Mouse (Mus musculus) liver, adult 2 months (tissue): ENCODE data around the gene Gm10972. TPM values are rescaled to one million over a fixed set of nuclear protein-coding genes. Genes with fewer than 3 reads are reported as not detected.
"Not testable (repeated sequence)": the region's sequence is repeated elsewhere in the genome, so short reads cannot be mapped to it uniquely, and the experiment has no call there.

Experiments
- DNase-seq: peaks from one replicate; pipeline ENCODE4 v3.0.0-alpha.2; 2011; ENCODE audit warnings: low read depth, low spot score; ENCODE audit errors: extremely low read depth
- H3K27ac ChIP-seq: fragments of 200-500 bp; replicated peaks from 2 replicates; pipeline ENCODE4 v1.5.1; 2012; ENCODE audit warnings: low read depth, mild to moderate bottlenecking, control low read depth, inconsistent platforms, low read length; ENCODE audit not compliant: insufficient read depth
- H3K27me3 ChIP-seq: fragments of 200-500 bp; 2 replicates; pipeline ENCODE4 v1.6.1; 2012; ENCODE audit warnings: mild to moderate bottlenecking, moderate library complexity, low read length, inconsistent platforms; ENCODE audit not compliant: control insufficient read depth, insufficient read depth
- H3K36me3 ChIP-seq: fragments of 200-500 bp; 2 replicates; pipeline ENCODE4 v1.6.1; 2012; ENCODE audit warnings: low read length, inconsistent platforms; ENCODE audit not compliant: control insufficient read depth, insufficient read depth
- H3K4me1 ChIP-seq: fragments of 200-500 bp; 2 replicates; pipeline ENCODE4 v1.6.1; 2011; ENCODE audit warnings: low read length; ENCODE audit not compliant: control insufficient read depth, insufficient read depth
- H3K4me3 ChIP-seq: fragments of 200-500 bp; 2 replicates; pipeline ENCODE4 v1.5.1; 2011; ENCODE audit warnings: low read depth, mild to moderate bottlenecking, control low read depth, low read length, moderate library complexity; ENCODE audit not compliant: insufficient read depth
- H3K79me2 ChIP-seq: fragments of 200-500 bp; 2 replicates; pipeline ENCODE4 v1.6.1; 2012; ENCODE audit warnings: inconsistent platforms, mild to moderate bottlenecking, low read length, moderate library complexity; ENCODE audit not compliant: control insufficient read depth, insufficient read depth
- H3K9ac ChIP-seq: fragments of 200-500 bp; 2 replicates; pipeline ENCODE4 v1.6.1; 2012; ENCODE audit warnings: low read depth, mild to moderate bottlenecking, control low read depth, inconsistent platforms, low read length
- CTCF ChIP-seq: fragments of 200-500 bp; IDR thresholded peaks from 2 replicates; pipeline ENCODE4 v1.5.1; 2011; ENCODE audit warnings: low read depth, low read length, control low read depth
- POLR2A ChIP-seq: fragments of 200-500 bp; IDR thresholded peaks from 2 replicates; pipeline ENCODE4 v1.6.1; 2011; ENCODE audit warnings: low read length, control low read depth; ENCODE audit not compliant: insufficient read depth; ENCODE audit errors: extremely low read depth
- WGBS: fragments of 180-500 bp; shearing (Covaris S2); methylation state at CpG from one replicate; pipeline ENCODE4 v1.1.7; 2018; 5-methylcytosine and 5-hydroxymethylcytosine counted together
- polyA plus RNA-seq: library from polyadenylated mRNA; depleted of rRNA; stranded (reverse); fragments of >200 nt; gene quantifications from 2 replicates; pipeline ENCODE4 v1.2.3, GENCODE M21; 2012; rRNA removed
- total RNA-seq: library from RNA; depleted of rRNA; stranded (reverse); fragments of >200 nt; gene quantifications from 2 replicates; pipeline ENCODE4 v1.2.3, GENCODE M21; 2014; rRNA removed

Gene Gm10972
- not detected in 2 replicates for total RNA-seq
- not detected in 2 replicates for polyA plus RNA-seq

- not testable (repeated sequence) for H3K79me2 ChIP-seq, H3K36me3 ChIP-seq, H3K27ac ChIP-seq, H3K4me3 ChIP-seq, H3K4me1 ChIP-seq, H3K9ac ChIP-seq, DNase-seq, H3K27me3 ChIP-seq
- WGBS, result 85% methylated on average over 2 of the region's 2 CpGs
Observed at GRCm38 (mm10) chr3:94642495-94643162, at the start of gene Gm10972. Gene Gm10972, plus strand, starts transcription at chr3:94643112.

GRCm38 (mm10) chr3:94595871-94596287, 47.0 kb upstream of the Gm10972 start:
- Histone ChIP-seq H3K9ac (no peak overlapping the region), H3K27me3 (no peaks in the 10 kb centered on the region), H3K79me2 (no peaks in the 10 kb centered on the region), H3K36me3 (no peaks in the 10 kb centered on the region), H3K4me3 (no peak overlapping the region), H3K27ac (no peak overlapping the region), H3K4me1 (no peaks in the 10 kb centered on the region)
- TF ChIP-seq CTCF, result no peak
- no peak for TF ChIP-seq POLR2A
- WGBS, result 82% methylated on average over 6 of the region's 6 CpGs
- DNase-seq, result peak; percentile 13

GRCm38 (mm10) chr3:94597224-94597779, 45.6 kb upstream of the Gm10972 start:
- H3K27ac ChIP-seq, result no peak overlapping the region
- H3K36me3 ChIP-seq, result no peaks in the 10 kb centered on the region
- WGBS, result 47% methylated on average over 3 of the region's 3 CpGs
- H3K27me3 ChIP-seq, result no peaks in the 10 kb centered on the region
- TF ChIP-seq CTCF (no peak), POLR2A (no peak)
- H3K79me2 ChIP-seq, result no peaks in the 10 kb centered on the region
- no peak overlapping the region for H3K9ac ChIP-seq
- H3K4me3 ChIP-seq, result no peak overlapping the region
- no peak for DNase-seq
- no peaks in the 10 kb centered on the region for H3K4me1 ChIP-seq

GRCm38 (mm10) chr3:94601959-94602358, 41.0 kb upstream of the Gm10972 start:
- Histone ChIP-seq H3K36me3 (no peaks in the 10 kb centered on the region), H3K9ac (no peak overlapping the region), H3K4me3 (no peak overlapping the region), H3K79me2 (no peaks in the 10 kb centered on the region), H3K4me1 (no peaks in the 10 kb centered on the region), H3K27ac (no peak overlapping the region), H3K27me3 (no peaks in the 10 kb centered on the region)
- DNase-seq, result peak; percentile 37
- 0% methylated on average over 4 of the region's 4 CpGs for WGBS
- TF ChIP-seq POLR2A (no peak), CTCF (peak; percentile 65)

- Histone ChIP-seq H3K27ac (no peak overlapping the region), H3K4me1 (no peaks in the 10 kb centered on the region), H3K36me3 (peaks cover 4% of the 10 kb centered on the region), H3K4me3 (no peak overlapping the region), H3K27me3 (no peaks in the 10 kb centered on the region), H3K79me2 (no peaks in the 10 kb centered on the region), H3K9ac (no peak overlapping the region)
- TF ChIP-seq POLR2A, result no peak
- no peak for TF ChIP-seq CTCF
- 76% methylated on average over 3 of the region's 3 CpGs for WGBS
- no peak for DNase-seq
Observed at GRCm38 (mm10) chr3:94609621-94610020, 33.3 kb upstream of the Gm10972 start.

- Histone ChIP-seq H3K27me3 (no peaks in the 10 kb centered on the region), H3K79me2 (no peaks in the 10 kb centered on the region), H3K9ac (no peak overlapping the region), H3K4me1 (no peaks in the 10 kb centered on the region), H3K36me3 (peaks cover 9% of the 10 kb centered on the region), H3K27ac (no peak overlapping the region), H3K4me3 (no peak overlapping the region)
- TF ChIP-seq POLR2A (no peak), CTCF (no peak)
- 88% methylated on average over 2 of the region's 2 CpGs for WGBS
- no peak for DNase-seq
Observed at GRCm38 (mm10) chr3:94610581-94610980, 32.3 kb upstream of the Gm10972 start.
